Mouse (Mus musculus) inflammation-experienced regulatory T-cells, adult 6 months (primary cell): ENCODE data around the gene Pigk. TPM values are rescaled to one million over a fixed set of nuclear protein-coding genes. Genes with fewer than 3 reads are reported as not detected.

Experiments
- ATAC-seq: one replicate; pipeline ENCODE4 v1.8.0; 2017
- polyA plus RNA-seq, 3 experiments: library from polyadenylated mRNA; unstranded; fragments of 100-300 nt; shearing (Covaris generic); gene quantifications; one replicate each; pipeline ENCODE4 v1.2.1; 2017

Pigk gene
- polyA plus RNA-seq, 3 experiments from 2014 or later, result 43.0 to 63.4 (median 56.5) TPM

GRCm38 (mm10) chr3:152733011-152733410 is 19.1 kb downstream of the Pigk start:
- ATAC-seq, result no peak

- ATAC-seq, result no peak
Observed at GRCm38 (mm10) chr3:152733513-152733912, 19.6 kb downstream of the Pigk start.

GRCm38 (mm10) chr3:152734100-152734499 is 20.2 kb downstream of the Pigk start:
- no peak for ATAC-seq

GRCm38 (mm10) chr3:152735601-152736250 is 21.8 kb downstream of the Pigk start:
- no peak for ATAC-seq

GRCm38 (mm10) chr3:152744301-152744700 is 30.4 kb downstream of the Pigk start:
- ATAC-seq, result no peak

GRCm38 (mm10) chr3:152745611-152746010 is 31.7 kb downstream of the Pigk start:
- no peak for ATAC-seq

- peak; percentile 50 for ATAC-seq
Observed at GRCm38 (mm10) chr3:152749461-152749871, 35.6 kb downstream of the Pigk start.

- ATAC-seq, result no peak
Observed at GRCm38 (mm10) chr3:152749881-152750280, 36.0 kb downstream of the Pigk start.

GRCm38 (mm10) chr3:152752911-152753310 is 39.0 kb downstream of the Pigk start:
- ATAC-seq, result no peak

- ATAC-seq, result no peak
Observed at GRCm38 (mm10) chr3:152753345-152753744, 39.4 kb downstream of the Pigk start.

GRCm38 (mm10) chr3:152753920-152754764 is 40.2 kb downstream of the Pigk start:
- no peak for ATAC-seq

GRCm38 (mm10) chr3:152755515-152755914 is 41.6 kb downstream of the Pigk start:
- no peak for ATAC-seq

- ATAC-seq, result no peak
Observed at GRCm38 (mm10) chr3:152756896-152757295, 43.0 kb downstream of the Pigk start.

GRCm38 (mm10) chr3:152757464-152758393 is 43.8 kb downstream of the Pigk start:
- no peak for ATAC-seq

- no peak for ATAC-seq
Observed at GRCm38 (mm10) chr3:152758500-152759032, 44.7 kb downstream of the Pigk start.

- ATAC-seq, result no peak
Observed at GRCm38 (mm10) chr3:152761116-152761515, 47.2 kb downstream of the Pigk start.

- ATAC-seq, result no peak
Observed at GRCm38 (mm10) chr3:152761661-152762060, 47.8 kb downstream of the Pigk start.

- ATAC-seq, result no peak
Observed at GRCm38 (mm10) chr3:152762302-152762701, 48.4 kb downstream of the Pigk start.

- ATAC-seq, result peak; percentile 72
Observed at GRCm38 (mm10) chr3:152763139-152763882, 49.4 kb downstream of the Pigk start.

GRCm38 (mm10) chr3:152764516-152765312 is 50.8 kb downstream of the Pigk start:
- no peak for ATAC-seq

GRCm38 (mm10) chr3:152767485-152767884 is 53.6 kb downstream of the Pigk start:
- ATAC-seq, result no peak
